Mouse (Mus musculus) retina, embryonic 14.5 days (tissue): ENCODE results near the gene Erlin1.

Source experiments
- DNase-seq: peaks from one replicate; pipeline ENCODE4 v3.0.0-alpha.2; 2015; ENCODE audit warnings: low spot score

Gene Erlin1

GRCm38 (mm10) chr19:44060226-44060625, 9.4 kb downstream of the Erlin1 start:
- DNase-seq: no peak

GRCm38 (mm10) chr19:44055173-44055826, 14.3 kb downstream of the Erlin1 start:
- no peak for DNase-seq

- no peak for DNase-seq
Observed at GRCm38 (mm10) chr19:44050388-44050787, 19.2 kb downstream of the Erlin1 start.

GRCm38 (mm10) chr19:44049282-44049681, 20.3 kb downstream of the Erlin1 start:
- no peak for DNase-seq

- DNase-seq: no peak
Observed at GRCm38 (mm10) chr19:44045847-44046246, 23.7 kb downstream of the Erlin1 start.

- no peak for DNase-seq
Observed at GRCm38 (mm10) chr19:44042121-44042520, 27.5 kb downstream of the Erlin1 start.

GRCm38 (mm10) chr19:44033396-44033795, 36.2 kb downstream of the Erlin1 start:
- no peak for DNase-seq

- no peak for DNase-seq
Observed at GRCm38 (mm10) chr19:44032046-44032744, 37.4 kb downstream of the Erlin1 start.

GRCm38 (mm10) chr19:44030024-44030423, 39.6 kb downstream of the Erlin1 start:
- no peak for DNase-seq

- DNase-seq: no peak
Observed at GRCm38 (mm10) chr19:44028972-44029371, 40.6 kb downstream of the Erlin1 start, which contains the start of gene Cyp2c23. TSS of gene Cyp2c23 (minus strand) at chr19:44029208.

GRCm38 (mm10) chr19:44026956-44027530, 42.5 kb downstream of the Erlin1 start:
- DNase-seq: no peak

- DNase-seq: no peak
Observed at GRCm38 (mm10) chr19:44024921-44025585, 44.5 kb downstream of the Erlin1 start.

- peak; percentile 30 for DNase-seq
Observed at GRCm38 (mm10) chr19:44023066-44023465, 46.5 kb downstream of the Erlin1 start.

- DNase-seq: no peak
Observed at GRCm38 (mm10) chr19:44021502-44021901, 48.1 kb downstream of the Erlin1 start.

- DNase-seq: no peak
Observed at GRCm38 (mm10) chr19:44019739-44020138, 49.8 kb downstream of the Erlin1 start.

GRCm38 (mm10) chr19:44013862-44014261, 55.7 kb downstream of the Erlin1 start:
- DNase-seq: no peak

GRCm38 (mm10) chr19:44008784-44009183, 60.8 kb downstream of the Erlin1 start:
- DNase-seq: no peak

- DNase-seq: no peak
Observed at GRCm38 (mm10) chr19:44007186-44007585, 62.4 kb downstream of the Erlin1 start.

- DNase-seq: no peak
Observed at GRCm38 (mm10) chr19:44005025-44005424, 64.6 kb downstream of the Erlin1 start.

GRCm38 (mm10) chr19:44004261-44004660, 65.3 kb downstream of the Erlin1 start:
- DNase-seq: no peak

GRCm38 (mm10) chr19:44000720-44001119, 68.9 kb downstream of the Erlin1 start:
- no peak for DNase-seq

- DNase-seq: no peak
Observed at GRCm38 (mm10) chr19:44000061-44000460, 69.5 kb downstream of the Erlin1 start.
